Mouse (Mus musculus) heart, embryonic 15.5 days (tissue): ENCODE data around the gene Oxct1. TPM values are rescaled to one million over a fixed set of nuclear protein-coding genes. Genes with fewer than 3 reads are reported as not detected.
A peak's percentile ranks its signal among the peaks of the same experiment; 100 is the strongest.

Source experiments
- ATAC-seq: fragments of 200-750 bp; cut with Nextera tagmentation; replicated peaks from 2 replicates; pipeline ENCODE4 v1.8.0; 2017; ENCODE audit warnings: low read depth, moderate TSS enrichment; ENCODE audit not compliant: insufficient number of reproducible peaks, insufficient read depth, low FRiP score
- H3K27ac ChIP-seq: fragments of 300-500 bp; sonication (generic); 2 replicates; pipeline ENCODE4 v1.5.1; 2015; ENCODE audit warnings: mild to moderate bottlenecking, inconsistent platforms
- H3K27me3 ChIP-seq: fragments of 300-500 bp; sonication (generic); 2 replicates; pipeline ENCODE4 v1.6.1; 2015; ENCODE audit warnings: inconsistent platforms
- H3K36me3 ChIP-seq: fragments of 300-500 bp; sonication (generic); 2 replicates; pipeline ENCODE4 v1.6.1; 2015; ENCODE audit warnings: mild to moderate bottlenecking, inconsistent platforms
- H3K4me1 ChIP-seq: fragments of 300-500 bp; sonication (generic); replicated peaks from 2 replicates; pipeline ENCODE4 v1.6.1; 2015; ENCODE audit warnings: inconsistent platforms
- H3K4me2 ChIP-seq: fragments of 300-500 bp; sonication (generic); 2 replicates; pipeline ENCODE4 v1.6.1; 2015; ENCODE audit warnings: inconsistent platforms, mild to moderate bottlenecking, moderate library complexity
- H3K4me3 ChIP-seq: fragments of 300-500 bp; sonication (generic); 2 replicates; pipeline ENCODE4 v1.5.1; 2015; ENCODE audit warnings: mild to moderate bottlenecking, inconsistent platforms
- H3K9ac ChIP-seq: fragments of 300-500 bp; sonication (generic); 2 replicates; pipeline ENCODE4 v1.6.1; 2015; ENCODE audit warnings: mild to moderate bottlenecking, inconsistent platforms
- H3K9me3 ChIP-seq: fragments of 300-500 bp; sonication (generic); replicated peaks from 2 replicates; pipeline ENCODE4 v1.6.1; 2016; ENCODE audit warnings: inconsistent platforms
- WGBS: fragments of 180-500 bp; shearing (Covaris S2); methylation state at CpG from one replicate; pipeline ENCODE4 v1.1.7; 2015; ENCODE audit warnings: mixed read lengths; 5-methylcytosine and 5-hydroxymethylcytosine counted together
- polyA plus RNA-seq: library from polyadenylated mRNA; unstranded; fragments of >200 nt; fragmentation: Nextera tagmentation; extraction: Ambion mirVana; gene quantifications from 2 replicates; pipeline ENCODE4 v1.2.1, GENCODE M21; 2015

Oxct1 gene
- polyA plus RNA-seq, 1 experiment from 2014 or later = 396 TPM

- no peak for ATAC-seq
- 56% methylated on average over 3 of the region's 3 CpGs for WGBS
- H3K27ac ChIP-seq = peak overlapping the region; percentile 40
Measured at GRCm38 (mm10) chr15:4033168-4034004, 7.2 kb downstream of the Oxct1 start.

GRCm38 (mm10) chr15:4042423-4042822 lies 16.2 kb downstream of the Oxct1 start:
- H3K4me3 ChIP-seq = no peak overlapping the region
- H3K36me3 ChIP-seq = peaks cover 29% of the 10 kb centered on the region
- 0 out of 2 replicates have a peak, but pooled peaks cover 2% of the 10 kb centered on the region for H3K4me1 ChIP-seq
- no peak for ATAC-seq
- no peak overlapping the region for H3K9ac ChIP-seq
- H3K9me3 ChIP-seq = no peaks in the 10 kb centered on the region
- no peak overlapping the region for H3K4me2 ChIP-seq
- H3K27me3 ChIP-seq = no peaks in the 10 kb centered on the region
- 40% methylated on average over 3 of the region's 3 CpGs for WGBS
- no peak overlapping the region for H3K27ac ChIP-seq

More at GRCm38 (mm10) chr15:4033168-4034004, 7.2 kb downstream of the Oxct1 start:
- H3K9me3 ChIP-seq = no peaks in the 10 kb centered on the region
- no peaks in the 10 kb centered on the region for H3K27me3 ChIP-seq
- H3K36me3 ChIP-seq = peaks cover 26% of the 10 kb centered on the region
- no peak overlapping the region for H3K4me3 ChIP-seq
- H3K9ac ChIP-seq = no peak overlapping the region
- H3K4me2 ChIP-seq = no peak overlapping the region
- peaks cover 18% of the 10 kb centered on the region for H3K4me1 ChIP-seq

DNA sequence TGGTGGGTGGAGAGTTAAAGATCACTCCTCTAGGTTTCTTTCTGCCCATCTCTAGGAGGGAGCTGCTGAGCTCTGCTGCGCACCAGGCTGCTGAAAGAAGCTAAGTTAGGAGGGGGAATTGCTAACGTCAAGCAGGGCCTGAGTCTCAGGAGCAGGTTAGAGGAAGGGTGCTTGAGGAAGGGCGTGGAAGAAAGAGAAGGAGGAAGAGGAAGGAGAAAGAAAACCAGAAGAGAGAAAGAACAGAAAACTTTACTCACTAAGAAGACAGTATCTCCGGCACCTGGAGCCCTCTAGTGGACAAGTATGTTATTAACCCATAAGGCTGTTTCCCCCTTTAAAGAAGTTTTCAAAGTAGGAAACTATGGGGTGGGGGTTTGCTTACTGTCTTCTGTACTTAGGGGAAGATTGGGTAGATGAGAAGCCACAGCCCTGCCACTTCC lies 16.9 kb downstream of the Oxct1 start:
- no peaks in the 10 kb centered on the region for H3K9me3 ChIP-seq
- ATAC-seq = 0 out of 2 replicates have a peak, but pooled peaks have one; percentile 35
- WGBS = 27% methylated on average over 4 of the region's 4 CpGs
- no peak overlapping the region for H3K4me3 ChIP-seq
- no peaks in the 10 kb centered on the region for H3K27me3 ChIP-seq
- H3K9ac ChIP-seq = no peak overlapping the region
- H3K4me2 ChIP-seq = 0 out of 2 replicates have a peak overlapping the region, but pooled peaks have one; percentile 24
- 0 out of 2 replicates have a peak, but pooled peaks cover 2% of the 10 kb centered on the region for H3K4me1 ChIP-seq
- H3K27ac ChIP-seq = no peak overlapping the region
- peaks cover 27% of the 10 kb centered on the region for H3K36me3 ChIP-seq

GRCm38 (mm10) chr15:4056627-4057026 lies 30.4 kb downstream of the Oxct1 start:
- WGBS = 18% methylated on average over 5 of the region's 5 CpGs
- no peaks in the 10 kb centered on the region for H3K27me3 ChIP-seq
- H3K9me3 ChIP-seq = no peaks in the 10 kb centered on the region
- H3K36me3 ChIP-seq = peaks cover 45% of the 10 kb centered on the region
- no peak overlapping the region for H3K9ac ChIP-seq
- ATAC-seq = no peak
- no peak overlapping the region for H3K27ac ChIP-seq
- no peak overlapping the region for H3K4me2 ChIP-seq
- no peaks in the 10 kb centered on the region for H3K4me1 ChIP-seq
- no peak overlapping the region for H3K4me3 ChIP-seq

DNA sequence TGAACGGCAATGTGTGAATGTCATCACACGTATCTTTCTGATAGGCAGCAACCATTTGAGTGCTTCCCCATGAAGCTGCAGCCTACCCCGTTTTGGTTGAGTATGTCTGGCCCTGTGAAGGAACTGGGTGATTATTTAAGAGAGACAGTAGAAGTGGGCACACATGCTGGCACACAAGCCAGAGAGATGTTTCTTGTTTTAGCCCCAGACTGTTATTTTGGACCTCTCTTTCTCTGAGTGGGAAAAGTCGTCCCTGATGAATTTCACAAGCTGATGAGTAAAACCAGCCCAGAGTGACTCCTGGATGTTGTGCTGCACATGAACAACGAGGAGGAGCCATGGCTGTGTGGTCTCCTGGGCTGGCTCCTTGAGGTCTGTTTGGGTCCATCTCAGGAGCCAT lies 37.4 kb downstream of the Oxct1 start:
- WGBS = 57% methylated on average over 5 of the region's 5 CpGs
- no peak overlapping the region for H3K27ac ChIP-seq
- no peaks in the 10 kb centered on the region for H3K9me3 ChIP-seq
- H3K4me1 ChIP-seq = peaks cover 8% of the 10 kb centered on the region
- no peak overlapping the region for H3K9ac ChIP-seq
- no peak for ATAC-seq
- no peak overlapping the region for H3K4me2 ChIP-seq
- no peaks in the 10 kb centered on the region for H3K27me3 ChIP-seq
- no peak overlapping the region for H3K4me3 ChIP-seq
- peaks cover 30% of the 10 kb centered on the region for H3K36me3 ChIP-seq

- Histone ChIP-seq H3K9me3 (no peaks in the 10 kb centered on the region), H3K36me3 (peaks cover 30% of the 10 kb centered on the region), H3K9ac (no peak overlapping the region), H3K27ac (no peak overlapping the region), H3K4me1 (peaks cover 8% of the 10 kb centered on the region), H3K4me3 (no peak overlapping the region), H3K27me3 (no peaks in the 10 kb centered on the region), H3K4me2 (no peak overlapping the region)
- 53% methylated on average over 7 of the region's 7 CpGs for WGBS
- 0 out of 2 replicates have a peak, but pooled peaks have one; percentile 47 for ATAC-seq
Measured at GRCm38 (mm10) chr15:4064013-4064412, 37.8 kb downstream of the Oxct1 start.

- Histone ChIP-seq H3K4me1 (peaks cover 8% of the 10 kb centered on the region), H3K9ac (no peak overlapping the region), H3K4me2 (no peak overlapping the region), H3K27me3 (no peaks in the 10 kb centered on the region), H3K36me3 (peaks cover 26% of the 10 kb centered on the region), H3K9me3 (no peaks in the 10 kb centered on the region), H3K27ac (no peak overlapping the region), H3K4me3 (no peak overlapping the region)
- no peak for ATAC-seq
- WGBS = 89% methylated on average over 5 of the region's 5 CpGs
Measured at GRCm38 (mm10) chr15:4064694-4065093, 38.5 kb downstream of the Oxct1 start.

DNA sequence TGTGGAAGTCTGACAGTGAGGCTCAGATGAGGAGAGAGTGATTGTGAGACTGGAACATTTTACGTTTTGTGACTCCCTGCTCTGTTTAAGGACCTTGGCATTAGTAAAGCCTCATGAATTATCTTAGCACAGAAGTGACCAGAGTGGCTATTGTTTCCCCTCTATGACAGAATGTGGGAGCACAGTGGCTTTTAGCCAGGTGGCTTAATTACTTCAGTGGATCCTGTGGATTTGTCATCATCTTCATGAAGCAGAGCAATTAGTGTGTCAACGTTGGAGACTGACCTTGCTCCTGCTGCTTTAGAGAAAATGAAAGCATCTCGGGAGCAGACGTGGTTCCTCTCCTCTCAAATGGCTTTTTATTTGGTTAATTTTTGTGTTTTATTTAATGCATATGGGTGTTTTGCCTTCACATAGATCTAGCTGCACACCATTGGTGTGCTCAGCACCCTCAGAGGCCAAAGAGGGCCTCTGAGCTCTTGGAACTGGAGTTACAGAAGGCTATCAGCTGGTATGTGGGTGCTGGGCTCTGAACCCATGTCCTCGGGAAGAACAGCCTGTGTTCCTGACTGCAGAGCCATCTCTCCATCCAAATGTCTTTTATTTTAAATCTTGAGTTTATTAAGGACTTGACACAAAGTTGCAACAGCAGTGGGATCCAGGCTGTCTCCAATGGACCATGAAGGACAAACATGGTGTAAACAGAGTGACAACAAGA lies 41.2 kb downstream of the Oxct1 start:
- peaks cover 8% of the 10 kb centered on the region for H3K4me1 ChIP-seq
- WGBS = 76% methylated on average over 5 of the region's 5 CpGs
- H3K27ac ChIP-seq = no peak overlapping the region
- no peak for ATAC-seq
- no peak overlapping the region for H3K9ac ChIP-seq
- H3K4me3 ChIP-seq = no peak overlapping the region
- H3K4me2 ChIP-seq = no peak overlapping the region
- peaks cover 10% of the 10 kb centered on the region for H3K36me3 ChIP-seq
- no peaks in the 10 kb centered on the region for H3K9me3 ChIP-seq
- no peaks in the 10 kb centered on the region for H3K27me3 ChIP-seq

GRCm38 (mm10) chr15:4077978-4078377 lies 51.8 kb downstream of the Oxct1 start:
- no peak overlapping the region for H3K4me3 ChIP-seq
- ATAC-seq = no peak
- no peak overlapping the region for H3K27ac ChIP-seq
- peaks cover 22% of the 10 kb centered on the region for H3K36me3 ChIP-seq
- H3K27me3 ChIP-seq = no peaks in the 10 kb centered on the region
- H3K4me2 ChIP-seq = no peak overlapping the region
- no peaks in the 10 kb centered on the region for H3K9me3 ChIP-seq
- 75% methylated on average over 4 of the region's 4 CpGs for WGBS
- H3K9ac ChIP-seq = no peak overlapping the region
- H3K4me1 ChIP-seq = 0 out of 2 replicates have a peak, but pooled peaks cover 5% of the 10 kb centered on the region

DNA sequence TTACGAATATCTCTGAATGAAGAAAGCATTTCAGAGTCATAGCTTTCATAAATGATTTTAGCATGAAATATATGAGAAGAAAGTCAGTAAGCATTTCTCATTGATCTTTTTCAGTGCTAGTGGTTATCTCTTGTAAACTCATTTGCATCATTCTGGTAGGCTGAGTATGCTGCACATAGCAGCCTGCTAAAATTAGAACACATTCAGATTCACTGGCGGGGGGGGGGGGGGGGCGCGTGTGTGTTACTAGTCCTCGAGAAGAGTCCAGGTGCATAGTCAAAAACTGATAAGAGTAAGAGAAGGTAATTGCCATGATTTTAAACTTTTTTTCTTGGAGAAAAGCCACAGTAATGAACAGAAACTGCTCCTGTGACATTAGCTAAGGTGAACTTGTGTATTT lies 52.6 kb downstream of the Oxct1 start:
- Histone ChIP-seq H3K4me1 (0 out of 2 replicates have a peak, but pooled peaks cover 5% of the 10 kb centered on the region), H3K9ac (no peak overlapping the region), H3K4me2 (no peak overlapping the region), H3K36me3 (peaks cover 20% of the 10 kb centered on the region), H3K4me3 (no peak overlapping the region), H3K27me3 (no peaks in the 10 kb centered on the region), H3K9me3 (no peaks in the 10 kb centered on the region), H3K27ac (no peak overlapping the region)
- WGBS = 64% methylated on average over 5 of the region's 5 CpGs
- no peak for ATAC-seq

DNA sequence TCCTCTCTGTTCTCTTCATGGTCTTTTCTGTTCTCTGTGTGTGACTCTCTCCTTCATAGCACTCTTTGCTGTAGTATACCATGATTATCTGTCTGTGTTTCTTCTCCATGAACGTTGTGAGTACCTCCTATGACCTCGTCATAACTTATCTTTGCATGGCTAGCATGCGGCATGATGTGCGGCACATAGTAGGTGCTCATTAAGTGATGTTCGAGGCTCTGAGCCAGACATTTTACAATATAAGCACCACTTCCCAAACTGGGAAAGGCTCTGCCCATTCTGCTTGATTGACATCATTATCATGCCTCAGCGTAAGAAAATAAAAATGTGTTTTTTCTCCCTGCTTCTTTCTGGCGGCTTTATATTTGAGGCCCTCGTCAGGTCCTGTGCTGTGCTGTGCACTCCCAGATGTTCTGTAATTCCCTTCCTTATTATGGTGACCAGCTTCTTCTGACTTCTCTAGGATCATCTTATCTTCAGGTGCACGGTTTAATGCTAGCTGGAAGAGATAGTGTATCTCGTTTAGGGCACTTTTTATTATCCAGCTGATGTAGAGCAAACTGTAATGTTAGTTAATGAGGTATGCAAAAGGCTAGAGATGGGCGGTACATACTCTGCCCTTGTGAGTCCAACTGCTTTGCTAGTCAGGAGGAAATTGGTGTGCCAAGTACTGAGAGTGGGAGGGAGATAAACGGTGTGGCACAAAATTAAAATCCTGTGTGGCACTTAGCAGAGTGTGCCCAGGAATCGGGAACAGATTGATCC lies 53.4 kb downstream of the Oxct1 start:
- Histone ChIP-seq H3K27ac (no peak overlapping the region), H3K4me1 (0 out of 2 replicates have a peak, but pooled peaks cover 5% of the 10 kb centered on the region), H3K36me3 (peaks cover 20% of the 10 kb centered on the region), H3K9me3 (no peaks in the 10 kb centered on the region), H3K4me3 (no peak overlapping the region), H3K9ac (no peak overlapping the region), H3K4me2 (no peak overlapping the region), H3K27me3 (no peaks in the 10 kb centered on the region)
- ATAC-seq = no peak
- WGBS = 85% methylated on average over 13 of the region's 13 CpGs
